In genomic region chr2:28575341-28575740, GRCm38 (mm10) we compare ENCODE assay signal across 37 mouse cellular contexts. TPM values are rescaled to one million over a fixed set of nuclear protein-coding genes. Genes with fewer than 3 reads are reported as not detected.
"Had no signal": no experiment of that assay in that cellular context is flagged by ENCODE, and none has a peak within 500 bp of the region (broad histone marks: within the 10 kb centered on the region; RNA-seq: fewer than 3 reads in every experiment).

No protein-coding gene starts in this region.

- ATAC-seq: hindbrain, embryonic 16.5 days; inflammation-experienced regulatory T-cells, adult 6 months; intestine, embryonic 15.5 days; intestine, postnatal 0 days had no signal

- H3K9me3 ChIP-seq: heart, embryonic 10.5 days; heart, embryonic 12.5 days; hindbrain, embryonic 10.5 days; hindbrain, embryonic 12.5 days; intestine, embryonic 15.5 days; limb, embryonic 10.5 days; limb, embryonic 12.5 days had no signal

- H3K4me2 ChIP-seq: heart, embryonic 12.5 days; hindbrain, embryonic 12.5 days; hindbrain, embryonic 14.5 days; intestine, embryonic 15.5 days; limb, embryonic 12.5 days; liver, embryonic 11.5 days had no signal

- DNase-seq: gastrocnemius, postnatal 10 days; gastrocnemius, postnatal 25 days; heart, adult 18-20 months; heart, postnatal 10 days; heart, postnatal 4 days; kidney, adult 18-20 months; kidney, adult 8-10 months; kidney, postnatal 10 days; kidney, postnatal 25 days; kidney, postnatal 4 days; liver had no signal

- H3K27ac ChIP-seq: heart, embryonic 10.5 days; hindbrain, embryonic 10.5 days; hindbrain, embryonic 12.5 days; hindbrain, embryonic 14.5 days; intestine, embryonic 15.5 days; left cerebral cortex, adult 2 months; limb, embryonic 10.5 days; limb, embryonic 12.5 days had no signal

- H3K27me3 ChIP-seq: heart, embryonic 12.5 days; hindbrain, embryonic 12.5 days; intestine, embryonic 15.5 days; limb, embryonic 12.5 days had no signal

- H3K4me1 ChIP-seq: heart, embryonic 10.5 days; heart, embryonic 12.5 days; hindbrain, embryonic 10.5 days; hindbrain, embryonic 12.5 days; intestine, embryonic 15.5 days had no signal

- H3K4me3 ChIP-seq: heart, embryonic 10.5 days; heart, embryonic 12.5 days; hindbrain, embryonic 10.5 days; hindbrain, embryonic 12.5 days; intestine, embryonic 15.5 days; layer of hippocampus, adult 2 months; left cerebral cortex, adult 2 months; limb, embryonic 10.5 days; limb, embryonic 12.5 days had no signal

- H3K9ac ChIP-seq: heart, embryonic 12.5 days; hindbrain, embryonic 12.5 days; hindbrain, embryonic 14.5 days; intestine, embryonic 15.5 days; limb, embryonic 12.5 days had no signal

RNA-seq across cellular contexts. Expression of gene Cel, which starts 12.1 kb away (rescaled TPM):
- total RNA-seq: gastrocnemius, postnatal 10 days; gastrocnemius, postnatal 25 days; gastrocnemius, postnatal 4 days; granulocyte monocyte progenitor cell, adult 5-6 weeks; heart, adult 18-20 months; heart, adult 8-10 months; heart, postnatal 10 days; heart, postnatal 25 days; heart, postnatal 4 days; layer of hippocampus, adult 2 months; layer of hippocampus, postnatal 10 days; layer of hippocampus, postnatal 25 days; left cerebral cortex, adult 2 months; left cerebral cortex, postnatal 10 days; left cerebral cortex, postnatal 25 days had no signal
- polyA plus RNA-seq: heart, embryonic 10.5 days; heart, embryonic 12.5 days; heart, embryonic 14.5 days; hindbrain, embryonic 10.5 days; hindbrain, embryonic 12.5 days; hindbrain, embryonic 14.5 days; hindbrain, embryonic 16.5 days; inflammation-experienced regulatory T-cells, adult 6 months; kidney, embryonic 14.5 days; kidney, embryonic 16.5 days; limb, embryonic 10.5 days; limb, embryonic 12.5 days; liver, embryonic 11.5 days had no signal

RNA-seq across cellular contexts. Expression of gene Gfi1b, which starts 46.4 kb away (rescaled TPM):
- total RNA-seq: gastrocnemius, adult 18-20 months; gastrocnemius, postnatal 25 days; heart, adult 18-20 months; heart, postnatal 10 days; heart, postnatal 25 days; heart, postnatal 4 days; layer of hippocampus, adult 2 months; layer of hippocampus, postnatal 10 days; layer of hippocampus, postnatal 25 days; left cerebral cortex, adult 2 months; left cerebral cortex, postnatal 10 days; left cerebral cortex, postnatal 25 days had no signal
- polyA plus RNA-seq: hindbrain, embryonic 14.5 days; hindbrain, embryonic 16.5 days; inflammation-experienced regulatory T-cells, adult 6 months; intestine, postnatal 0 days had no signal
